Mouse (Mus musculus): ENCODE measurements at regions not wholly inside any gene's neighbourhood (a gene's known extent, or its start where the extent isn't known, plus 50 kb on each side); places are given as distances from the start of the nearest gene placed in this dataset.

DNA sequence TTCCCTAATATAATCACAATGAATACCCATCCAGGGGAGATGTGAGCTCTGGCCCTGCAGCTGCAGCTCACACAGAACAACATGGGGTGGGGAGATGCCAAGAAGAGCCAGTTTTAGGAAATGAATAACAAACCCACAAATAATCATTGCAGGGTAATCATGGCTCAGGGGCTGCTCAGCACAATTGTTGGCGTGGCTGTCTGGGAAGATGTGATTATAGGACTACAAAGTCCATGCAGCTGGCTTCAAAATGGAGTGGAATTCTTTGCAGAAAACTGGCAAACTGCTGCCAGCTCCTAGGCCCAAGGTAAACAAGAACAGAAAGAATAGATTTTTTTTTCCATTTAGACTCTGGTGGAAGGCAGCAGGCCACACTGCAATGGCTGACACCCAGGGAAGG is 343.6 kb downstream of the Nuf2 start:
- H3K27ac ChIP-seq (ENCODE audit: low read depth): no peak overlapping the region
- no peaks in the 10 kb centered on the region for H3K4me1 ChIP-seq (ENCODE audit: insufficient read depth)
- no peak overlapping the region for H3K9ac ChIP-seq
- WGBS: 70% methylated on average over 1 of the region's 1 CpGs
- H3K27me3 ChIP-seq (ENCODE audit: insufficient read depth, low read length): no peaks in the 10 kb centered on the region
- H3K9me3 ChIP-seq (ENCODE audit: low read depth, low read length): no peaks in the 10 kb centered on the region
- ATAC-seq (ENCODE audit: insufficient read depth): no peak
- H3K4me3 ChIP-seq (ENCODE audit: low read depth, low read length): no peak overlapping the region
- no peaks in the 10 kb centered on the region for H3K36me3 ChIP-seq (ENCODE audit: insufficient read depth)
- peak; percentile 13 for DNase-seq
- no peak for TF ChIP-seq CTCF (IDR thresholded peaks at IDR 0.05; ENCODE audit: low read depth)
- no peak overlapping the region for H3K4me2 ChIP-seq

DNA sequence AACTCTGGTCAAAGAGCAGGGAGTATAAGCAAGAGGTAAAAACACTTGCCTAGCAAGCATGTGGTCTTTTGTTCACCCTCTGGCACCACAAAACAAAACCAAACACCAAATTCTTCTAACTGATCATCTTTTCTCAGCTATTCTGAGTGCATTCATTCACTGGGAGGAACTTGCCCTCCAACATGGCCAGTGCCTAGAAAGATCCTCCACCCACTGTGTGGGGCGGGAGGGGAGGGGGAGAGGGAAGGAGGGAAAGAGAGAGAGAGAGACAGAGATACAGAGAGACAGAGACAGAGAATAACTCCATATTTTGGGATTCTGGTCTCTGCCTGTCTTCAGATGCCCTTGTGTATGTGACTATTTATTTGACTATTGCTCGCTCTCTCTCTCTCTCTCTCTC is 360.9 kb downstream of the Nuf2 start:
- Histone ChIP-seq H3K9me3 (ENCODE audit: low read depth, low read length) (no peaks in the 10 kb centered on the region), H3K36me3 (ENCODE audit: insufficient read depth) (no peaks in the 10 kb centered on the region), H3K4me1 (ENCODE audit: insufficient read depth) (peaks cover 4% of the 10 kb centered on the region; the same call in 1 of the 2 replicates), H3K4me3 (ENCODE audit: low read depth, low read length) (no peak overlapping the region), H3K9ac (no peak overlapping the region), H3K4me2 (no peak overlapping the region), H3K27me3 (ENCODE audit: insufficient read depth, low read length) (no peaks in the 10 kb centered on the region), H3K27ac (ENCODE audit: low read depth) (no peak overlapping the region)
- no peak for TF ChIP-seq CTCF (IDR thresholded peaks at IDR 0.05; ENCODE audit: low read depth)
- ATAC-seq (ENCODE audit: insufficient read depth) (no peak), DNase-seq (no peak)
- 88% methylated on average over 2 of the region's 2 CpGs for WGBS

DNA sequence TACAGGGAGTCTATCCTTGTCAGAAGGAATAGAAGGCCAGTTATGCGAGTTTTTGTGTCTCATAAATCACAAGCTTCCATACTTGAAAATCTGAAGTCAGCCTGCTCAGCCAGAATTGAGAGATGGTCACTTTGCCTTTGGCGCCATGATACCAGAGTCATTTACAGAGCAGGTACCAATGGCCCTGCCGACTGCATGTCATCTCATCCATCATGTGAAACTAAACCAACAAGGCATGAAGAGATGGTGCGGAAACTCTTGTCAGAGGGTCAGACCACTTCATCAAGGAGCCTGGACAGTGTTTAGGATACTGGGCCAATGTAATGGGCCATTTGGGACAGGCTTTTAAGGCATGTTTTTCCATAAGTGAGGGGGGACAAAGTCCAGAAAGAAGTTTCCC is 363.2 kb downstream of the Nuf2 start:
- ATAC-seq (ENCODE audit: insufficient read depth) (no peak), DNase-seq (no peak)
- TF ChIP-seq CTCF (IDR thresholded peaks at IDR 0.05; ENCODE audit: low read depth): no peak
- no peak overlapping the region for H3K27ac ChIP-seq (ENCODE audit: low read depth)
- no peaks in the 10 kb centered on the region for H3K9me3 ChIP-seq (ENCODE audit: low read depth, low read length)
- no peak overlapping the region for H3K4me2 ChIP-seq
- peaks cover 4% of the 10 kb centered on the region; the same call in 1 of the 2 replicates for H3K4me1 ChIP-seq (ENCODE audit: insufficient read depth)
- whole genome bisulfite sequencing: 54% methylated on average over 4 of the region's 4 CpGs
- no peaks in the 10 kb centered on the region for H3K36me3 ChIP-seq (ENCODE audit: insufficient read depth)
- no peak overlapping the region for H3K4me3 ChIP-seq (ENCODE audit: low read depth, low read length)
- no peaks in the 10 kb centered on the region for H3K27me3 ChIP-seq (ENCODE audit: insufficient read depth, low read length)
- no peak overlapping the region for H3K9ac ChIP-seq

DNA sequence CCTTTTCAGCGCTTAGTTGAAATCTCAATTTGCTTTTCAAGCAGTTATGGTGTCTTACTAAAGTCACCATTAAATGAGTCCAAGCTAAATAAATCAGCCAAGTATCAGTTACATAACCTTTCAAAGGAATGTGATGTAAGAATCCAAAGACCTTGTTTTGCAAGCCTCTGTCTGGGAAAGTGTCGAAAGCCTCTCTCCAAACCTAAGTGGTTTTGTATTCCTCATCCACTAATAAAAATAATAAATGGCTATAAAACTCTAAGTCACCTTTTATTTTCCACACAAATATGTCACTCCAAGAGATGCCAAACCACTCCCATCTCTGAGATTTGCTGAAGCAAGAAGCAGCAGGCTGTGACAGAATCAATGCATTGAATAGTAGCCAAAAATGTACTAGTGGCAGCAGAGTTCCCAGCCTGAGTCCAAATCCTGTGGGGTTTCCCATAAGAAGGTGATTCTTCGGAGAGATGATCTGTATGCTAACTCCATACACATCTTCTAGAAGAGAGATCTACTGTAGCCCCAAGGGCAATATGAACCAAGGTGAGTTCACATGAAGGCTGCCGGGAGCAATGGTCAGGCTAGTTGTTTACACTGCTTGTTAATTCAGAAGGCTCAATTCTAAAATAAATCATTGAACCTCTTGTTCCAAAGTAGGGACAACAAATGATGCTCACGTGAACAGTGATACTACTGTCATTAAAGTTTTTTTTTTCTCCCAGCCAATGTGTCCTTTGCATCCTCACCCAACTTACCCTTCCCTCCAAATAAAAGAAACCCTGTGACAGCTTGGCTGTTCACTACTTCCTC is 365.0 kb downstream of the Nuf2 start:
- no peak for TF ChIP-seq CTCF (IDR thresholded peaks at IDR 0.05; ENCODE audit: low read depth)
- H3K9ac ChIP-seq: no peak overlapping the region
- no peaks in the 10 kb centered on the region for H3K36me3 ChIP-seq (ENCODE audit: insufficient read depth)
- peak overlapping the region; percentile 42; the same call in 1 of the 2 replicates for H3K27ac ChIP-seq (ENCODE audit: low read depth)
- peak; percentile 44; the same call in 1 of the 2 replicates for ATAC-seq (ENCODE audit: insufficient read depth)
- H3K9me3 ChIP-seq (ENCODE audit: low read depth, low read length): no peaks in the 10 kb centered on the region
- H3K4me1 ChIP-seq (ENCODE audit: insufficient read depth): peaks cover 7% of the 10 kb centered on the region; the same call in 1 of the 2 replicates
- DNase-seq: peak; percentile 58
- H3K27me3 ChIP-seq (ENCODE audit: insufficient read depth, low read length): no peaks in the 10 kb centered on the region
- no peak overlapping the region for H3K4me3 ChIP-seq (ENCODE audit: low read depth, low read length)
- no peak overlapping the region for H3K4me2 ChIP-seq
- 60% methylated on average over 5 of the region's 5 CpGs for WGBS

DNA sequence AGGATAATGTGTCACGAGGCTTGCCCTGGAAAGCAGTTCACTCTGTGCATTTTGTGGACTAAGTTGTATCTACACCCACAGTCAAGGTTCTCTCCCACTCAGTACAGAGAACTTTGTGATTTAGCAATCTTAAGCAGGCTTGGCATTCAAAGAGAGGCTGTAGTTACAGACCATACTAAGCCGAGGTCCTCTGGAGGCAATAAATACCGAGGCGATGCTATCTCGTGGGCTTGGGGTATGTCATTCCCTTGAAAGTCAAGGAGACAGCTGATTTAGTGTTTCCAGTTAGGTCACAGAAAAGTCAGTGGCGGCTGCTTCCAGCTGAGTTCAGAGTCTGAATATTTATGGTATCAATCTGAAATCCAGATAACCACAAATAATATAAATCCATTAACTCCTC is 370.4 kb downstream of the Nuf2 start:
- peak; percentile 68 for DNase-seq

DNA sequence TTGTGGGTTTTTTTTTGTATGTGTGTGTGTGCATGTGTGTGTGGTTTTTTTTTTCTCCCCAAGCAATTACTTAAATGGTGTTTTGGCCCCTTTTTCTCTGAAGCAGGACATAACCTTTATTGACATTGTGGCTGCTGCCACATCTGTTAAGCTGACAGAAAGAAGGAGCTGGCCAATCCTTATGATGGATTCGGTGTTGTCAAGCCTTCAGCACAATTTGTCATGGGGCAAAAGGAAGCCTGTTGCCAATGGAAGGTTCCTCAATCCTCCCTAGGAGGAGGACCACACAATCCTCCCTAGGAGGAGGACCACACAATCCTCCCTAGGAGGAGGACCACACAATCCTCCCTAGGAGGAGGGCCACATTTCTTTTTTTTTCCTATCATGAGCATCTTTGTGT is 371.0 kb downstream of the Nuf2 start:
- no peak for TF ChIP-seq CTCF (IDR thresholded peaks at IDR 0.05; ENCODE audit: low read depth)
- H3K9ac ChIP-seq: no peak overlapping the region
- ATAC-seq (ENCODE audit: insufficient read depth) (no peak), DNase-seq (peak; percentile 53)
- no peak overlapping the region for H3K4me3 ChIP-seq (ENCODE audit: low read depth, low read length)
- 0 out of 2 replicates have a peak, but pooled peaks cover 4% of the 10 kb centered on the region for H3K4me1 ChIP-seq (ENCODE audit: insufficient read depth)
- 52% methylated on average over 1 of the region's 1 CpGs for WGBS
- no peak overlapping the region for H3K27ac ChIP-seq (ENCODE audit: low read depth)
- no peaks in the 10 kb centered on the region for H3K27me3 ChIP-seq (ENCODE audit: insufficient read depth, low read length)
- H3K4me2 ChIP-seq: no peak overlapping the region
- no peaks in the 10 kb centered on the region for H3K36me3 ChIP-seq (ENCODE audit: insufficient read depth)
- no peaks in the 10 kb centered on the region for H3K9me3 ChIP-seq (ENCODE audit: low read depth, low read length)

More for the DNA sequence above, 370.4 kb downstream of the Nuf2 start:
- no peak for TF ChIP-seq CTCF (IDR thresholded peaks at IDR 0.05; ENCODE audit: low read depth)
- no peak overlapping the region for H3K27ac ChIP-seq (ENCODE audit: low read depth)
- H3K9me3 ChIP-seq (ENCODE audit: low read depth, low read length): no peaks in the 10 kb centered on the region
- no peaks in the 10 kb centered on the region for H3K36me3 ChIP-seq (ENCODE audit: insufficient read depth)
- 21% methylated on average over 6 of the region's 6 CpGs for WGBS
- H3K9ac ChIP-seq: no peak overlapping the region
- no peaks in the 10 kb centered on the region for H3K27me3 ChIP-seq (ENCODE audit: insufficient read depth, low read length)
- no peak overlapping the region for H3K4me3 ChIP-seq (ENCODE audit: low read depth, low read length)
- peak; percentile 29; the same call in 1 of the 2 replicates for ATAC-seq (ENCODE audit: insufficient read depth)
- no peak overlapping the region for H3K4me2 ChIP-seq
- H3K4me1 ChIP-seq (ENCODE audit: insufficient read depth): 0 out of 2 replicates have a peak, but pooled peaks cover 4% of the 10 kb centered on the region

DNA sequence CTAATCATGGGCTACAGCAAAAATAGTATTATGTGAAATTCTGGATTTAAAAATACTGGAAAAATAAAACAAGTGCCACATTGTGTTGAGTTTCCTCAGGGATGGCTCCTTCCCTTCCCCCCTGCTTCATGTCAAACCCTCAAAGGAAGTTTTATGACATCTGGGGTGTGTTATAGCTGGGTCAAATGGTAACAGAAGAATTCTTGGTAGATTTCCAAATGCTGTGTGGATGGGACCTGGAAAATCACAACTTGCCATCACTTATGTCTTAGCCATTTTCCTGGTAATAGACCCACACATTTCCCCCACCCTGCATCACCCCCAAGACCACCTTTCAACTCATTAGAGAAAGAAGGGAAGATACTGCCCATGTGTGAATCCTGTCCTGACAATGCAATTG is 371.5 kb downstream of the Nuf2 start:
- DNase-seq: peak; percentile 49

More for the DNA sequence above, 371.5 kb downstream of the Nuf2 start:
- TF ChIP-seq CTCF (IDR thresholded peaks at IDR 0.05; ENCODE audit: low read depth): no peak
- H3K4me1 ChIP-seq (ENCODE audit: insufficient read depth): 0 out of 2 replicates have a peak, but pooled peaks cover 4% of the 10 kb centered on the region
- no peak overlapping the region for H3K27ac ChIP-seq (ENCODE audit: low read depth)
- ATAC-seq (ENCODE audit: insufficient read depth): no peak
- no peak overlapping the region for H3K4me3 ChIP-seq (ENCODE audit: low read depth, low read length)
- H3K27me3 ChIP-seq (ENCODE audit: insufficient read depth, low read length): no peaks in the 10 kb centered on the region
- no peaks in the 10 kb centered on the region for H3K36me3 ChIP-seq (ENCODE audit: insufficient read depth)
- no peaks in the 10 kb centered on the region for H3K9me3 ChIP-seq (ENCODE audit: low read depth, low read length)
- no peak overlapping the region for H3K4me2 ChIP-seq
- no peak overlapping the region for H3K9ac ChIP-seq

All from lung, embryonic 14.5 days (tissue).